Mouse (Mus musculus) embryonic facial prominence, embryonic 13.5 days (tissue): Measurements from ENCODE around the gene Ptpn20. TPM values are rescaled to one million over a fixed set of nuclear protein-coding genes. Genes with fewer than 3 reads are reported as not detected.

Experiments used
- ATAC-seq: fragments of 200-750 bp; cut with Nextera tagmentation; 2 replicates; pipeline ENCODE4 v1.8.0; 2017; ENCODE audit warnings: low read depth; ENCODE audit not compliant: insufficient number of reproducible peaks, insufficient read depth, low FRiP score, low TSS enrichment
- H3K27ac ChIP-seq: fragments of 300-500 bp; sonication (generic); 2 replicates; pipeline ENCODE4 v1.5.1; 2015; ENCODE audit warnings: moderate library complexity, mild to moderate bottlenecking, inconsistent platforms
- H3K27me3 ChIP-seq: fragments of 300-500 bp; sonication (generic); 2 replicates; pipeline ENCODE4 v1.6.1; 2015; ENCODE audit warnings: mild to moderate bottlenecking, inconsistent platforms
- H3K36me3 ChIP-seq: fragments of 300-500 bp; sonication (generic); 2 replicates; pipeline ENCODE4 v1.6.1; 2015; ENCODE audit warnings: mild to moderate bottlenecking, inconsistent platforms
- H3K4me1 ChIP-seq: fragments of 300-500 bp; sonication (generic); 2 replicates; pipeline ENCODE4 v1.6.1; 2015; ENCODE audit warnings: inconsistent platforms
- H3K4me2 ChIP-seq: fragments of 300-500 bp; sonication (generic); 2 replicates; pipeline ENCODE4 v1.6.1; 2015; ENCODE audit warnings: moderate library complexity, mild to moderate bottlenecking, inconsistent platforms
- H3K4me3 ChIP-seq: fragments of 300-500 bp; sonication (generic); 2 replicates; pipeline ENCODE4 v1.5.1; 2015; ENCODE audit warnings: mild to moderate bottlenecking, inconsistent platforms
- H3K9ac ChIP-seq: fragments of 300-500 bp; sonication (generic); 2 replicates; pipeline ENCODE4 v1.6.1; 2015; ENCODE audit warnings: mild to moderate bottlenecking, inconsistent platforms
- H3K9me3 ChIP-seq: fragments of 300-500 bp; sonication (generic); 2 replicates; pipeline ENCODE4 v1.6.1; 2016; ENCODE audit warnings: inconsistent platforms
- WGBS: fragments of 180-500 bp; shearing (Covaris S2); methylation state at CpG from one replicate; pipeline ENCODE4 v1.1.7; 2015; ENCODE audit warnings: mixed read lengths; 5-methylcytosine and 5-hydroxymethylcytosine counted together
- polyA plus RNA-seq: library from polyadenylated mRNA; unstranded; fragments of >200 nt; fragmentation: Nextera tagmentation; extraction: Ambion mirVana; gene quantifications from 2 replicates; pipeline ENCODE4 v1.2.1, GENCODE M21; 2015

Gene Ptpn20
- polyA plus RNA-seq, result 0.14 TPM in 1 of 2 replicates, not detected in the other

DNA sequence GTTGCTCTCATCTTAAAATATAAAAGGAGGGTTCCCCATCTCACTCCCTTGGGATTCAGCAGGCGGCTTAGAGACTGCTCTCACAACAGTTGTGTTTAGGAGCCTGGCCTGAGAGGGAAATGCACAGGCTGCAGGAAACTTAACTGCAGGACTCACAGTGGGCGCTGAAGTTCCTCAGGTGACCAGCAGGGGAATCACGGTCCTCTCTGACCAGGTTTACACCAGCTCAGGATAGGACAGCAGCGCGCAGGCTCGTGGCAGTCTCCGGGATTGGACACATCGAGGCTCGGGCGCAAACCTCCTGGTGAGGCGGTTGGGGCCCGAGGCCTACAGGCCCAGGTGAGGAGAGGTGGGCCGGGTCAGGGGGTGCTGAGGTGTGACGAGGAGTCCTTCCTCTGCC, at the start of gene Ptpn20:
TSS of gene Ptpn20 (plus strand) at position 257 of the 400 bp plus-strand sequence.
- 56% methylated on average over 14 of the region's 14 CpGs for WGBS
- Histone ChIP-seq H3K36me3 (no peaks in the 10 kb centered on the region), H3K9me3 (no peaks in the 10 kb centered on the region), H3K4me2 (no peak within 1 kb of the TSS), H3K27me3 (no peaks in the 10 kb centered on the region), H3K4me3 (no peak within 1 kb of the TSS), H3K4me1 (no peaks in the 10 kb centered on the region), H3K9ac (no peak within 1 kb of the TSS), H3K27ac (no peak within 1 kb of the TSS)
- ATAC-seq, result no peak

DNA sequence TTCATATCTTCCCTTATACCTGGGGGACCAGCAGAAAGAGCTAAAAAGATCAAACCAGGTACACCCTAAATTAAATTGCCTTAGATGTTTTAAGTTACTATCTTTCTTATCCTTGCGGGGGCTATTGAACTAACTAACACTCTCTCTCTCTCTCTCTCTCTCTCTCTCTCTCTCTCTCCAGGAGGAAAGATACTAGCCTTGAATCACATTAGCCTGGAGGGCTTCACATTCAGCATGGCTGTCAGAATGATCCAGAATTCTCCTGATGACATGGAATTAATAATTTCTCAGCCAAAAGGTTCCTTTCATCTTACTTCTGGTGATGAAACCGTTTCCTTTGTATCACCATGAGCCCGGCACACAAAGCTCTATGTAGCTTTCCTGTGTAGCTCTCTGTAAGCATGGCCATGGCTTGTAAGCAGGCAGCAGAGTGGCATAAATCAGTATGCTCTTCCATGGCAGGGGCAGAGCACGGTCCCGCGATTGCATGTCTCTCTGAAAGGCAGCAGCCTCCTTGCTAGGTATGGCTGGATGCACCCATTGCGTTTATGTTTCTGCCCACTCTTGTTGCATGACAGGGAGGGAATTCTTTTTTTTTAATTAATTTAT, 49.3 kb upstream of the Ptpn20 start:
- Histone ChIP-seq H3K36me3 (no peaks in the 10 kb centered on the region), H3K4me3 (no peak overlapping the region), H3K4me2 (no peak overlapping the region), H3K9ac (no peak overlapping the region), H3K27me3 (no peaks in the 10 kb centered on the region), H3K27ac (no peak overlapping the region), H3K4me1 (no peaks in the 10 kb centered on the region), H3K9me3 (no peaks in the 10 kb centered on the region; the same call in 1 of the 2 replicates)
- ATAC-seq, result no peak
- WGBS, result 81% methylated on average over 7 of the region's 7 CpGs

- Histone ChIP-seq H3K36me3 (no peaks in the 10 kb centered on the region), H3K9ac (no peak overlapping the region), H3K9me3 (no peaks in the 10 kb centered on the region), H3K4me3 (no peak overlapping the region), H3K4me1 (no peaks in the 10 kb centered on the region), H3K27me3 (no peaks in the 10 kb centered on the region), H3K4me2 (no peak overlapping the region), H3K27ac (no peak overlapping the region)
- WGBS, result 57% methylated on average over 8 of the region's 8 CpGs
- ATAC-seq, result no peak
These were observed 43.4 kb upstream of the Ptpn20 start for GRCm38 (mm10) chr14:33545565-33546143.

DNA sequence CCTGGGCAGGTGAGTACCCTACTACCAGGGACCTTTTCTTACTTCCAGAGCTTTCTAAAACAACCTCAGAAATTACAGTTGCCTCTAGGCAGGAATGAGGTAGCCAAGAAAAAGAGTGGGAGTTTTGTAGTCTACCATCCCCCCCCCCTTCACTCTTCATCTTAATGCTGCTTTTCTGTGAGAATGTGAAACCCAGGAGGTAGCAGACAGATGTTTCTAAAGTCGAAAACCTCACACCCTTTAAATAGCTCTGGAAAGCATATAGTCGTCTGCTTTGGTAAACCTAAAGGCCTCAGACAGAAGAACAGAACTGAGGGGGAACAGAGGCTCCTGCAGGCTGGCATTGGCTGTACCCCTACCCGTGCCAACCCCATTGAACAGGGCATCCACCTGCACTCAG, 40.4 kb upstream of the Ptpn20 start:
- Histone ChIP-seq H3K9me3 (no peaks in the 10 kb centered on the region), H3K36me3 (no peaks in the 10 kb centered on the region), H3K4me1 (no peaks in the 10 kb centered on the region), H3K27ac (no peak overlapping the region), H3K4me3 (no peak overlapping the region), H3K27me3 (no peaks in the 10 kb centered on the region), H3K9ac (no peak overlapping the region), H3K4me2 (no peak overlapping the region)
- 64% methylated on average over 3 of the region's 3 CpGs for WGBS
- ATAC-seq, result no peak

GRCm38 (mm10) chr14:33549856-33550255, 39.2 kb upstream of the Ptpn20 start:
- H3K27ac ChIP-seq, result no peak overlapping the region
- no peak overlapping the region for H3K4me2 ChIP-seq
- H3K36me3 ChIP-seq, result no peaks in the 10 kb centered on the region
- WGBS, result 72% methylated on average over 6 of the region's 6 CpGs
- no peaks in the 10 kb centered on the region for H3K9me3 ChIP-seq
- H3K9ac ChIP-seq, result no peak overlapping the region
- no peaks in the 10 kb centered on the region for H3K27me3 ChIP-seq
- no peaks in the 10 kb centered on the region for H3K4me1 ChIP-seq
- H3K4me3 ChIP-seq, result no peak overlapping the region
- ATAC-seq, result no peak

DNA sequence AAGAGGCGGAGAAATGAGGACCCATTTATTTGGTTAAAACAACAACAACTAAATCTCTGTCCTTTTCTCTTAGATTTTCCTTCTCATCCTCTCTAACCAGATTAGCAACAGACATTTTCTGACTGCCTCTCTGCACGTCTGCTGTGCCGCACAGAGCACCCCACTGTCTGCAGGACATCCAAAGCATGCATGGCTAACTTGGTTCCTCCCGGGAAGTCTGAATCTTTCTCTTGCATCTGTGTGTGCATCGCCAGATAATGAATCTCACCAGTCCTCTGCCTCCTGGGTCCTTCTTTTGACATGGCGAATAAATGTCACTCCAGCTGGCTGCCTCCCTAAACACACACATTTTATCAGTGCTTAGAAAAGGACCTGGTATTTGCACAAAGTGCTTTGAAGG, 18.3 kb upstream of the Ptpn20 start:
- Histone ChIP-seq H3K4me2 (no peak overlapping the region), H3K4me1 (no peaks in the 10 kb centered on the region), H3K27ac (no peak overlapping the region), H3K27me3 (no peaks in the 10 kb centered on the region), H3K36me3 (no peaks in the 10 kb centered on the region), H3K9me3 (no peaks in the 10 kb centered on the region), H3K9ac (no peak overlapping the region), H3K4me3 (no peak overlapping the region)
- WGBS, result 35% methylated on average over 6 of the region's 6 CpGs
- ATAC-seq, result no peak

DNA sequence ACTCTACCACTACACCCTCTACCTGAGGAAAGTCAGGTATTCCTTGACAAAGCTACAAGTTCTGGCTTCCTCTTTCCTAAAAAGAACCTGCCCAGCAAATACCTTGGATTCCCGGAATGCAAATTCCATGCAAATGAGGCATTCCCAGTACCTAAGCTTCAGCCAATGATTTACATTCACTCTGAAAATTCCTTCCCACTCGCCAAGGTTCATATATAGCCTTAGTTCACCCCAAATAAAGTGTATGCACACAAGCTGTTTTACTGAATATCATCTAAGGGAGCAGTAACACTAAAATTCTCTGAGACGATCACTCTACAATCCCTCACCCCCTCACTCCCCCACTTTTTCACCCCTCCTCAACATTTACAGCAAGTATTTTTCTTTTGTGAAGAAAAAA, 15.4 kb upstream of the Ptpn20 start:
- no peaks in the 10 kb centered on the region for H3K9me3 ChIP-seq
- H3K4me2 ChIP-seq, result no peak overlapping the region
- no peaks in the 10 kb centered on the region for H3K4me1 ChIP-seq
- no peak overlapping the region for H3K4me3 ChIP-seq
- no peaks in the 10 kb centered on the region for H3K36me3 ChIP-seq
- no peak overlapping the region for H3K9ac ChIP-seq
- no peaks in the 10 kb centered on the region for H3K27me3 ChIP-seq
- no peak overlapping the region for H3K27ac ChIP-seq
- WGBS, result 71% methylated on average over 3 of the region's 3 CpGs
- no peak for ATAC-seq

DNA sequence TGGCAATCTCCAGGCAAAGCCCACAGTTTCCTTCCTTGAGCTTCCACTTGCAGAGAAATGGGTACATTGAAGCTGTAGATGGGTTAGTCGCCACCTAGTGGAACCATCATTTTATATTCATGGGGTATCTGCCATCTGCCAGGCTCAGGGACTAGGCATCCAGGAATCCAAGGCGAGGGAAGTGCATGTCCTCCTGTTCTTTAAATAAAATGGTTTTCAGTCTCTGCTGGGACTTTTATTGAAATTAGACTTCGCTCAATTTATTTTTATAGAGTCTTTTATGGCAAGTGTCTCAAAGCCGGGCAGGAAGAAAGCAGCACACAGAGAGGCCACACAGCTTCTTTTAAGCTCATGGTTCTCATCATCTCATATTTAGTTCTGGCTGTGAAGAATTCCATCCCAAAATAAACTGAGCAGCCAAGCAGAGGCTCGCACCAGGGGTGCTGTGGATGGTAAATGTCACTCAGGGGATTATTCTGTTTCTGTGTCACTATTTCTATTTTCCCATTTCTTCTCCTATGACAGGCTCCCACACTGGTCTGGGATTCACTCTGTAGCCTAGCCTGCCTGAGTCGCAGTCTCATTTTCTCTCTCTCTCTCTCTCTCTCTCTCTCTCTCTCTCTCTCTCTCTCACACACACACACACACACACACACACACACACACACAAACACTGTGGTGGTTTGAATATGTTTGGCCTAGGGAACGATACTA, 9.1 kb upstream of the Ptpn20 start:
- no peak overlapping the region for H3K27ac ChIP-seq
- H3K9ac ChIP-seq, result no peak overlapping the region
- no peaks in the 10 kb centered on the region for H3K27me3 ChIP-seq
- ATAC-seq, result no peak
- H3K9me3 ChIP-seq, result no peaks in the 10 kb centered on the region
- whole genome bisulfite sequencing, result 61% methylated on average over 7 of the region's 7 CpGs
- no peaks in the 10 kb centered on the region for H3K4me1 ChIP-seq
- no peaks in the 10 kb centered on the region for H3K36me3 ChIP-seq
- H3K4me2 ChIP-seq, result no peak overlapping the region
- no peak overlapping the region for H3K4me3 ChIP-seq

- no peaks in the 10 kb centered on the region for H3K9me3 ChIP-seq
- H3K27ac ChIP-seq, result no peak overlapping the region
- no peaks in the 10 kb centered on the region for H3K36me3 ChIP-seq
- H3K4me3 ChIP-seq, result no peak overlapping the region
- no peaks in the 10 kb centered on the region for H3K27me3 ChIP-seq
- no peak for ATAC-seq
- WGBS, result 93% methylated on average over 9 of the region's 9 CpGs
- H3K4me1 ChIP-seq, result no peaks in the 10 kb centered on the region
- H3K9ac ChIP-seq, result no peak overlapping the region
- no peak overlapping the region for H3K4me2 ChIP-seq
These were observed 9.5 kb downstream of the Ptpn20 start for GRCm38 (mm10) chr14:33598376-33599130.

DNA sequence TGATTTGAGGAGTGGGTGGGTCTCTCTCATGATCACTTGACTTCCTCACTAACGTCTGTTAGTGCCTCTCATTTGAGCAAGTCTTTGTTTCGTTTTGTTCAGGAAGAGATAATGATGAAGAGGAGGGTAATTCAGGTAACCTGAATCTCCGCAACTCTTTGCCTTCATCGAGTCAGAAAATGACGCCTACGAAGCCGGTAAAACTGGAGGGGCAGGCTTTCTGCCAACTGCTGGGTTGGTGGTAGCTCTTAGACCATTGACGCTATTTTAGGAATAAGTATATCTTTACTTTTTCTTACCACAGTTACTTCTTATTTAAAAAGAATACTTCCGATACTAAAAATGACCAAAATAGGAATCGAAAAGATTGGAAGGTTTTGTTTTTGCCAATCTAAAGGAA, 18.4 kb downstream of the Ptpn20 start:
- H3K9ac ChIP-seq, result no peak overlapping the region
- H3K4me3 ChIP-seq, result no peak overlapping the region
- no peaks in the 10 kb centered on the region for H3K36me3 ChIP-seq
- no peak overlapping the region for H3K4me2 ChIP-seq
- H3K4me1 ChIP-seq, result 0 out of 2 replicates have a peak, but pooled peaks cover 4% of the 10 kb centered on the region
- no peak overlapping the region for H3K27ac ChIP-seq
- 65% methylated on average over 10 of the region's 10 CpGs for WGBS
- 0 out of 2 replicates have a peak, but pooled peaks cover 3% of the 10 kb centered on the region for H3K9me3 ChIP-seq
- no peaks in the 10 kb centered on the region for H3K27me3 ChIP-seq
- ATAC-seq, result no peak

DNA sequence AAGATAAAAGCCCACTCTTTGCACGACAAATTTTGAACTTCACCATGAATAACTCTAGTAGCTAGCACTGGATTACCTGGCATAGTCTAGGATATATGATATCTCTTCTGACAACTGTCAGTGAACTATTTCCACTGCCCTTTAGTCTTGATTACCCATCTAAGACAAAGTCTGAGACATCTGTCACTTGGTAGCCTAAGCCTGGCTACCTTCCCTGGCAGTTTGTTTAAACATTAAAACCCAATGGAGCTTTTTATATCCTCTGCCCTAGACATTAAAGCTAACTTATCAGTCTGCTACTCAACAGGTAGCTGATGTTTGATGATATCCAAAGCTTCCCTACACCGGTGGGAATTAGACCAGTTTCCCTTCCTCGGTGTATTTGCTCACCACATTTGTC, 36.0 kb downstream of the Ptpn20 start:
- Histone ChIP-seq H3K4me3 (no peak overlapping the region), H3K9me3 (no peaks in the 10 kb centered on the region), H3K36me3 (no peaks in the 10 kb centered on the region), H3K27ac (no peak overlapping the region), H3K4me2 (no peak overlapping the region), H3K9ac (no peak overlapping the region), H3K27me3 (no peaks in the 10 kb centered on the region), H3K4me1 (no peaks in the 10 kb centered on the region)
- WGBS, result 76% methylated on average over 3 of the region's 3 CpGs
- no peak for ATAC-seq
